Mouse (Mus musculus): ENCODE measurements at regions not wholly inside any gene's neighbourhood (a gene's known extent, or its start where the extent isn't known, plus 50 kb on each side); places are given as distances from the start of the nearest gene placed in this dataset.

- TF ChIP-seq CTCF (IDR thresholded peaks at IDR 0.05; ENCODE audit: borderline replicate concordance, insufficient read depth, low read depth, low read length) (no peak), POLR2A (IDR thresholded peaks at IDR 0.05; ENCODE audit: borderline replicate concordance, insufficient read depth, low read length) (no peak)
Measured at GRCm38 (mm10) chr9:122631793-122632192, 115.4 kb upstream of the Topaz1 start.

Data from cerebellum, adult 2 months (tissue).